Mouse (Mus musculus) heart, adult 18-20 months (tissue): ENCODE results near the gene B230104I21Rik. TPM values are rescaled to one million over a fixed set of nuclear protein-coding genes. Genes with fewer than 3 reads are reported as not detected.
A peak's percentile ranks its signal among the peaks of the same experiment; 100 is the strongest.

Experiments used
- DNase-seq, 2 experiments: peaks; one replicate each; pipeline ENCODE4 v3.0.0; 2021 to 2022; ENCODE audit warnings: mixed read lengths in 1 of 2
- total RNA-seq, 2 experiments: library from RNA; stranded (reverse); gene quantifications; 2 replicates each; pipeline ENCODE4 v1.2.3; 2021

B230104I21Rik gene
- total RNA-seq, 2 experiments from 2014 or later: not detected

GRCm38 (mm10) chr4:154393196-154394122 lies 57.5 kb downstream of the B230104I21Rik start:
- DNase-seq: peak; percentile 65 to 72

GRCm38 (mm10) chr4:154394123-154394722 lies 58.3 kb downstream of the B230104I21Rik start:
- no peak for DNase-seq

GRCm38 (mm10) chr4:154396652-154397301 lies 60.9 kb downstream of the B230104I21Rik start:
- DNase-seq: peak in 1 of 2 experiments; percentile 20

Other genes starting within 250 kb of the B230104I21Rik start
- gene Trp73, start 195.9 kb upstream of the B230104I21Rik start, total RNA-seq: under 1 TPM in 1 of 2 experiments, not detected in 1; 0.15 TPM
- gene Wrap73, start 193.8 kb upstream of the B230104I21Rik start, total RNA-seq: 10 to 100 TPM; 12.3 to 12.8 TPM
- gene Tprgl, start 175.5 kb upstream of the B230104I21Rik start, total RNA-seq: 100 to 1,000 TPM; 120 to 127 TPM
- 1 to 10 TPM; 3.7 to 4.6 TPM for gene Megf6, start 165.4 kb upstream of the B230104I21Rik start, total RNA-seq
- under 1 TPM; 0.46 to 0.52 TPM for gene Arhgef16, start 34.5 kb upstream of the B230104I21Rik start, total RNA-seq